20 mouse cellular contexts compared by ENCODE assay signal in the genomic region with DNA sequence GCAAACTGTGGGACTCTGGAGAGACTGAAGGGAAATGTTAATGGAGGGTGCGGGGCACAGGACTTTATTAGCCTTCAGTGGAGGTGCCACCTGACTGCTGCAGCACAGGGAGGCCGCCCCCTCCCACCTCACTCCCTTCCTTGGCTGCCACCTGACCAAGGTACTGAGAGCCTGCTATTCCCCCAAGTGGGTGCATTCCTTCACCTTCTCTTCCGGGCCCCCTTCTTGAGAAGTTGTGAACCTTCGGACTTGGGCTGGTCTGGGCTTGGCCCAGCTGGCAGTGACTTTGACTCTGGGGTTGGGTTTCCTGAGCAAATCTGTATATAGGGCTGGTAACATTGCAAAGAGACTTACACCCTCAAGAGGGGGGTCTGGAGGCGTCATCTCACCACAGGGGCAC. TPM values are rescaled to one million over a fixed set of nuclear protein-coding genes. Genes with fewer than 3 reads are reported as not detected.
"Had no signal": no experiment of that assay in that cellular context is flagged by ENCODE, and none has a peak within 500 bp of the region (broad histone marks: within the 10 kb centered on the region; RNA-seq: fewer than 3 reads in every experiment).

No protein-coding gene starts in this region.

- H3K4me2 ChIP-seq: lung, embryonic 14.5 days; midbrain, embryonic 13.5 days; neural tube, embryonic 12.5 days; neural tube, embryonic 15.5 days; stomach, embryonic 15.5 days had no signal

- H3K4me1 ChIP-seq: midbrain, embryonic 10.5 days; midbrain, embryonic 13.5 days; neural tube, embryonic 12.5 days; stomach, embryonic 15.5 days had no signal

- H3K36me3 ChIP-seq: midbrain, embryonic 10.5 days; midbrain, embryonic 13.5 days; neural tube, embryonic 12.5 days; neural tube, embryonic 15.5 days; stomach, embryonic 15.5 days had no signal

- DNase-seq: lung, embryonic 14.5 days; lung, postnatal 10 days; lung, postnatal 4 days; retina, postnatal 1 day; right cerebral cortex, adult 18-20 months; right cerebral cortex, postnatal 25 days; right cerebral cortex, postnatal 4 days; thymus, adult 2 months; thymus, postnatal 25 days; thymus, postnatal 4 days had no signal

- H3K27ac ChIP-seq: liver, embryonic 14.5 days; midbrain, embryonic 10.5 days; midbrain, embryonic 13.5 days; neural tube, embryonic 12.5 days; stomach, embryonic 15.5 days; stomach, postnatal 0 days had no signal

- ATAC-seq: midbrain, embryonic 13.5 days; midbrain, embryonic 16.5 days had no signal

- H3K27me3 ChIP-seq: midbrain, embryonic 13.5 days; neural tube, embryonic 12.5 days; neural tube, embryonic 15.5 days; stomach, embryonic 15.5 days had no signal

- H3K4me3 ChIP-seq: midbrain, embryonic 10.5 days; midbrain, embryonic 13.5 days; myocyte; neural tube, embryonic 12.5 days; neural tube, embryonic 15.5 days; stomach, embryonic 15.5 days had no signal

- H3K9ac ChIP-seq: liver, embryonic 14.5 days; lung, embryonic 14.5 days; midbrain, embryonic 13.5 days; neural tube, embryonic 12.5 days; neural tube, embryonic 15.5 days; stomach, embryonic 15.5 days had no signal

- H3K9me3 ChIP-seq: midbrain, embryonic 10.5 days; midbrain, embryonic 13.5 days; neural tube, embryonic 12.5 days; neural tube, embryonic 15.5 days; stomach, embryonic 15.5 days had no signal

RNA-seq across cellular contexts. Expression of a gene that starts 14.4 kb away (rescaled TPM):
- polyA plus RNA-seq: lung, embryonic 14.5 days; lung, embryonic 16.5 days; midbrain, embryonic 10.5 days; midbrain, embryonic 16.5 days; myocyte; neural tube, embryonic 12.5 days; neural tube, embryonic 15.5 days had no signal
